Mouse (Mus musculus) intestine, embryonic 16.5 days (tissue): ENCODE measurements around the gene Med13l. TPM values are rescaled to one million over a fixed set of nuclear protein-coding genes. Genes with fewer than 3 reads are reported as not detected.

ENCODE experiments used
- ATAC-seq: fragments of 200-750 bp; cut with Nextera tagmentation; 2 replicates; pipeline ENCODE4 v1.8.0; 2017; ENCODE audit warnings: moderate TSS enrichment, moderate library complexity
- H3K27ac ChIP-seq: fragments of 300-500 bp; sonication (generic); 2 replicates; pipeline ENCODE4 v1.5.1; 2014; ENCODE audit warnings: mild to moderate bottlenecking, low read length
- H3K27me3 ChIP-seq: fragments of 300-500 bp; sonication (generic); replicated peaks from 2 replicates; pipeline ENCODE4 v1.6.1; 2014; ENCODE audit warnings: low read length, control low read depth, mixed read lengths; ENCODE audit not compliant: control insufficient read depth, insufficient read depth
- H3K36me3 ChIP-seq: fragments of 300-500 bp; sonication (generic); 2 replicates; pipeline ENCODE4 v1.6.1; 2014; ENCODE audit warnings: low read length, control low read depth; ENCODE audit not compliant: control insufficient read depth, insufficient read depth
- H3K4me1 ChIP-seq: fragments of 300-500 bp; sonication (generic); 2 replicates; pipeline ENCODE4 v1.6.1; 2014; ENCODE audit warnings: low read length, control low read depth, mixed read lengths; ENCODE audit not compliant: control insufficient read depth, insufficient read depth
- H3K4me2 ChIP-seq: fragments of 300-500 bp; sonication (generic); 2 replicates; pipeline ENCODE4 v1.6.1; 2014; ENCODE audit warnings: low read depth, low read length, control low read depth
- H3K4me3 ChIP-seq: fragments of 300-500 bp; sonication (generic); 2 replicates; pipeline ENCODE4 v1.5.1; 2014; ENCODE audit warnings: mild to moderate bottlenecking, low read length
- H3K9ac ChIP-seq: fragments of 300-500 bp; sonication (generic); 2 replicates; pipeline ENCODE4 v1.6.1; 2014; ENCODE audit warnings: low read depth, low read length
- H3K9me3 ChIP-seq: fragments of 300-500 bp; sonication (generic); 2 replicates; pipeline ENCODE4 v1.6.1; 2016; ENCODE audit warnings: low read length, control low read depth; ENCODE audit not compliant: control insufficient read depth
- WGBS: fragments of 180-500 bp; shearing (Covaris S2); extraction: QIAGEN DNeasy Blood & Tissue Kit; methylation state at CpG from one replicate; pipeline ENCODE4 v1.1.7; 2014; 5-methylcytosine and 5-hydroxymethylcytosine counted together
- polyA plus RNA-seq: library from polyadenylated mRNA; unstranded; fragments of >200 nt; fragmentation: Nextera tagmentation; extraction: Ambion mirVana; gene quantifications from 2 replicates; pipeline ENCODE4 v1.2.1, GENCODE M21; 2015

Gene Med13l
- polyA plus RNA-seq, 1 experiment from 2014 or later: 6.4 TPM

DNA sequence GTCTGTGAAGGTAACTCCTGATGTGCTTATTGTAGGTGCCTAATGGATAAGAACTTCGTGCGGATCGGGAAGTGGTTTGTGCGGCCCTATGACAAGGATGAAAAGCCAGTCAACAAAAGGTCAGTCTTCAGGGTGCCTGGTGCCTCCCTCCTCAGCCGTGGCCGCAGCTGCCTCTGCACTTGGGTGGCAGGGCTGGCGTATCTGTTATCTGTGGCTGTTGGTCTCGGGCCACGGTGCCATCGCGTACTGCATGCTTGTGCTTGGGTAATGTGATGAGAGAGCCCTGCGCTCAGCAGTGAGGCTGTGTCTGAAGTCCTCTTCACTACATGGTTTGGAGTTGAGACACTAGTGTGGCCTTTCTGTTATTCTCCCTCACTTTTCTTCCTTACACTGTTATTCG is 120.4 kb downstream of the Med13l start:
- H3K4me3 ChIP-seq: no peak overlapping the region
- H3K36me3 ChIP-seq: no peaks in the 10 kb centered on the region
- no peak for ATAC-seq
- 85% methylated on average over 13 of the region's 13 CpGs for WGBS
- H3K27me3 ChIP-seq: no peaks in the 10 kb centered on the region
- no peak overlapping the region for H3K9ac ChIP-seq
- H3K9me3 ChIP-seq: no peaks in the 10 kb centered on the region
- H3K27ac ChIP-seq: no peak overlapping the region
- H3K4me1 ChIP-seq: peaks cover 21% of the 10 kb centered on the region
- H3K4me2 ChIP-seq: no peak overlapping the region

DNA sequence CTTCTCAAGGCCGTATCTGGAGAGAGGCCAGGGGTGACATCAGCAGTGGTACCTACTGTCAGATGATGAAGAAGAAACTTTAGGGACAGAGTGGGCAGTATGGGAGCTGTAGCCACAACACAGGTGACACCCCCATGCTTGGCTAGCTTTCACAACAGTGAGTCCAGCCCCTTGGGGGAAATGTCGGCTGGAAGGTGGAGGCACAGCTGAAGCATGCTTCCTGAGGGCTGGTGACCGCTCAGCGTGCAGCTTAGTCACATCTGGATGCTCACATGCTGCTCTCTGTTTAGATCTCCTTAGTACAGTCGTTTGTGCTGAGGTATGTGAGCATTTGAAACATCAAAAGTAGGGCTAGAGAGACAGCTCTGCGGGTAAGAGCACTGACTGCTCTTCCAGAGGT is 121.5 kb downstream of the Med13l start:
- Histone ChIP-seq H3K9ac (no peak overlapping the region), H3K27ac (no peak overlapping the region), H3K4me3 (no peak overlapping the region), H3K9me3 (no peaks in the 10 kb centered on the region), H3K4me2 (no peak overlapping the region), H3K4me1 (peaks cover 20% of the 10 kb centered on the region), H3K36me3 (no peaks in the 10 kb centered on the region), H3K27me3 (no peaks in the 10 kb centered on the region)
- no peak for ATAC-seq
- 91% methylated on average over 6 of the region's 6 CpGs for WGBS

DNA sequence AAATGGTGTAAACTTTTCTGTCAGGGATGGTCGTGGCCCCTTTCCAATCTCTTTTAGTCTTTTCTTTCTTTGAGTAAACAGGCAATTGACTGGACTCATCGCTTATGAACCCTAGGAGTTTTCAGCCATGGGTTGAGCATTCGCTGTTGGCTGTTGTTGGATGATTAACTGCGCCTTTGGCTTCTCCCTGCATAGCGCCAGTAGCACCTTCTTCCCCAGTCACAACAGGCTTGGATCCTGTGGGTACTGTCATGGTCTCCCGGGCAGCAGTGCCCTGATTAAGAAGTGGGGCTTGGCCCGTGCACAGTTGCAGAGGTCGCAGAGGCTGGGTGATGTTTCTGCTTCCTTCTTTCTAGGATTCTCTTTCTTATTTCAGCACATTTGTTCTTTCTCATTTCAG is 124.7 kb downstream of the Med13l start:
- ATAC-seq: no peak
- Histone ChIP-seq H3K4me3 (no peak overlapping the region), H3K4me1 (peaks cover 36% of the 10 kb centered on the region), H3K9me3 (no peaks in the 10 kb centered on the region), H3K4me2 (no peak overlapping the region), H3K36me3 (no peaks in the 10 kb centered on the region), H3K9ac (no peak overlapping the region), H3K27ac (no peak overlapping the region), H3K27me3 (no peaks in the 10 kb centered on the region)
- 54% methylated on average over 8 of the region's 8 CpGs for WGBS

DNA sequence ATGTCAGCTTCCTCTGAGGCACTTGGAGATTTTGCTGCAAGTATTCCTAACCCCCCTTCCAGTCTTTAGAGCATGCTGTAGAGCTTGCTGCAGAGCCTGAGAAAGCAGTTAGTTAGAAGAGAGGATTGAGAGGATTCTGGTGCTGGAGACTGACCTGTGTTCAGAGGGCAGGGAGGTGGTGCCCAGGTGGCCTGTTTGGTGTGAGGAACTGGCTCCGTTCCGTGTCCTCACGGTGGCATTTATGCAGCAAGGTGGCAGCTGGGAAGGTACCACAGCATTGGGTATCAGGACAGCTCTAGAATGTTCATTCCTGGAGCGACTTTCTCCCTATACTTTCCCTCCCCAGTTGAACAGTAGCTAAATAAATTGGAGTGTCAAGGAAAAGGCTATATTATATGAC is 125.5 kb downstream of the Med13l start:
- no peak for ATAC-seq
- WGBS: 89% methylated on average over 4 of the region's 4 CpGs

GRCm38 (mm10) chr5:118688886-118689835 is 128.7 kb downstream of the Med13l start:
- H3K4me3 ChIP-seq: no peak overlapping the region
- peaks cover 51% of the 10 kb centered on the region for H3K4me1 ChIP-seq
- no peak overlapping the region for H3K27ac ChIP-seq
- H3K9me3 ChIP-seq: no peaks in the 10 kb centered on the region
- no peaks in the 10 kb centered on the region for H3K36me3 ChIP-seq
- H3K4me2 ChIP-seq: no peak overlapping the region
- no peak overlapping the region for H3K9ac ChIP-seq
- 72% methylated on average over 15 of the region's 15 CpGs for WGBS
- no peaks in the 10 kb centered on the region for H3K27me3 ChIP-seq
- ATAC-seq: no peak

More for the DNA sequence above, 125.5 kb downstream of the Med13l start:
- no peak overlapping the region for H3K4me3 ChIP-seq
- no peak overlapping the region for H3K4me2 ChIP-seq
- H3K9ac ChIP-seq: no peak overlapping the region; the same call in 1 of the 2 replicates
- H3K9me3 ChIP-seq: no peaks in the 10 kb centered on the region
- H3K36me3 ChIP-seq: no peaks in the 10 kb centered on the region
- no peaks in the 10 kb centered on the region for H3K27me3 ChIP-seq
- H3K27ac ChIP-seq: no peak overlapping the region
- H3K4me1 ChIP-seq: peaks cover 34% of the 10 kb centered on the region

- H3K4me1 ChIP-seq: peaks cover 47% of the 10 kb centered on the region
- WGBS: 66% methylated on average over 10 of the region's 10 CpGs
- H3K4me3 ChIP-seq: peak overlapping the region; percentile 15; the same call in 1 of the 2 replicates
- H3K4me2 ChIP-seq: peak overlapping the region; percentile 40
- no peaks in the 10 kb centered on the region for H3K36me3 ChIP-seq
- H3K9ac ChIP-seq: no peak overlapping the region
- no peaks in the 10 kb centered on the region for H3K27me3 ChIP-seq
- ATAC-seq: peak; percentile 89
- H3K9me3 ChIP-seq: no peaks in the 10 kb centered on the region
- H3K27ac ChIP-seq: peak overlapping the region; percentile 52
These were observed 130.7 kb downstream of the Med13l start for GRCm38 (mm10) chr5:118691025-118691709.

- Histone ChIP-seq H3K9me3 (no peaks in the 10 kb centered on the region), H3K9ac (no peak overlapping the region), H3K36me3 (no peaks in the 10 kb centered on the region), H3K27me3 (no peaks in the 10 kb centered on the region), H3K4me1 (peaks cover 51% of the 10 kb centered on the region), H3K4me3 (peak overlapping the region; percentile 15; the same call in 1 of the 2 replicates), H3K27ac (peak overlapping the region; percentile 52; the same call in 1 of the 2 replicates), H3K4me2 (peak overlapping the region; percentile 40)
- WGBS: 46% methylated on average over 7 of the region's 7 CpGs
- peak; percentile 78 for ATAC-seq
These were observed 131.2 kb downstream of the Med13l start for GRCm38 (mm10) chr5:118691710-118692040.

GRCm38 (mm10) chr5:118693996-118694395 is 133.5 kb downstream of the Med13l start:
- H3K27ac ChIP-seq: no peak overlapping the region
- no peak for ATAC-seq
- H3K4me3 ChIP-seq: no peak overlapping the region
- WGBS: 89% methylated on average over 9 of the region's 9 CpGs
- no peak overlapping the region for H3K4me2 ChIP-seq
- no peaks in the 10 kb centered on the region for H3K36me3 ChIP-seq
- H3K9me3 ChIP-seq: no peaks in the 10 kb centered on the region
- no peaks in the 10 kb centered on the region for H3K27me3 ChIP-seq
- peaks cover 39% of the 10 kb centered on the region for H3K4me1 ChIP-seq
- H3K9ac ChIP-seq: no peak overlapping the region

DNA sequence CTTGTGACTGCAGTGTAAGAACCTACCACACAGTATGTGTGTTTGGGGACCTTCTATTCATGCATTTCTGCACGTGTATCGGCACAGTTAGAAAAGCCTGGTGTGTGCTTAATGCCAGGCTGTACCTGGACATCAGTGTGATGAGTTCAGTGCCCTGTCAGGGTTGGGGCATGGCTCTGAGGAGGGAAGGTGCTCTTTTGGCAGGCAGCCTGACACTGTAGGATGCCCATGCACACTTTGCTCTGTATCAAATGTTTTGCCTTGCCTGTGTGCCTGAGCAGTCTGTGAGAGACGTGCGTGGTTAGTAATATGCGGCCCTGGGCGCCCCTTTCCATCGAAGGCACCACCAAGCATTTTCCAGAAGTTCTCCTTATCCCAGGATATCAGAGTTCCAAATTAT is 136.6 kb downstream of the Med13l start:
- Histone ChIP-seq H3K36me3 (no peaks in the 10 kb centered on the region), H3K27me3 (no peaks in the 10 kb centered on the region), H3K9ac (no peak overlapping the region), H3K4me3 (no peak overlapping the region), H3K27ac (no peak overlapping the region), H3K9me3 (no peaks in the 10 kb centered on the region), H3K4me2 (no peak overlapping the region), H3K4me1 (peaks cover 29% of the 10 kb centered on the region)
- no peak for ATAC-seq
- 85% methylated on average over 7 of the region's 7 CpGs for WGBS
